Mouse (Mus musculus): ENCODE measurements around the gene Chst15.

Chst15 gene

GRCm38 (mm10) chr7:132317036-132317541 is at the start of gene Chst15:
Gene Chst15 (minus strand): TSS chr7:132317228.
- DNase-seq (ENCODE audit: low spot score in 2 of 2): peak; percentile 71 to 82

- DNase-seq (ENCODE audit: low spot score in 2 of 2): peak; percentile 39 to 69
Observed at GRCm38 (mm10) chr7:132365703-132366384, 48.8 kb upstream of the Chst15 start.

- DNase-seq (ENCODE audit: low spot score in 2 of 2): no peak
Observed at GRCm38 (mm10) chr7:132365111-132365510, 48.1 kb upstream of the Chst15 start.

GRCm38 (mm10) chr7:132364506-132364905 is 47.5 kb upstream of the Chst15 start:
- DNase-seq (ENCODE audit: low spot score in 2 of 2): no peak

GRCm38 (mm10) chr7:132360336-132360735 is 43.3 kb upstream of the Chst15 start:
- no peak for DNase-seq (ENCODE audit: low spot score in 2 of 2)

GRCm38 (mm10) chr7:132358709-132359108 is 41.7 kb upstream of the Chst15 start:
- DNase-seq (ENCODE audit: low spot score in 2 of 2): peak in 1 of 2 experiments; percentile 41

- no peak for DNase-seq (ENCODE audit: low spot score in 2 of 2)
Observed at GRCm38 (mm10) chr7:132358250-132358649, 41.2 kb upstream of the Chst15 start.

- DNase-seq (ENCODE audit: low spot score in 2 of 2): no peak
Observed at GRCm38 (mm10) chr7:132357841-132358237, 40.8 kb upstream of the Chst15 start.

GRCm38 (mm10) chr7:132356881-132357840 is 40.1 kb upstream of the Chst15 start:
- no peak for DNase-seq (ENCODE audit: low spot score in 2 of 2)

- no peak for DNase-seq (ENCODE audit: low spot score in 2 of 2)
Observed at GRCm38 (mm10) chr7:132356185-132356584, 39.2 kb upstream of the Chst15 start.

- no peak for DNase-seq (ENCODE audit: low spot score in 2 of 2)
Observed at GRCm38 (mm10) chr7:132355767-132356166, 38.7 kb upstream of the Chst15 start.

- no peak for DNase-seq (ENCODE audit: low spot score in 2 of 2)
Observed at GRCm38 (mm10) chr7:132349075-132349572, 32.1 kb upstream of the Chst15 start.

GRCm38 (mm10) chr7:132347273-132348045 is 30.4 kb upstream of the Chst15 start:
- no peak for DNase-seq (ENCODE audit: low spot score in 2 of 2)

GRCm38 (mm10) chr7:132345526-132346070 is 28.6 kb upstream of the Chst15 start:
- no peak for DNase-seq (ENCODE audit: low spot score in 2 of 2)

- no peak for DNase-seq (ENCODE audit: low spot score in 2 of 2)
Observed at GRCm38 (mm10) chr7:132344606-132345005, 27.6 kb upstream of the Chst15 start.

GRCm38 (mm10) chr7:132343900-132344299 is 26.9 kb upstream of the Chst15 start:
- no peak for DNase-seq (ENCODE audit: low spot score in 2 of 2)

GRCm38 (mm10) chr7:132343146-132343545 is 26.1 kb upstream of the Chst15 start:
- DNase-seq (ENCODE audit: low spot score in 2 of 2): no peak

GRCm38 (mm10) chr7:132339041-132339839 is 22.2 kb upstream of the Chst15 start:
- DNase-seq (ENCODE audit: low spot score in 2 of 2): no peak

- DNase-seq (ENCODE audit: low spot score in 2 of 2): no peak
Observed at GRCm38 (mm10) chr7:132338350-132338749, 21.3 kb upstream of the Chst15 start.

- no peak for DNase-seq (ENCODE audit: low spot score in 2 of 2)
Observed at GRCm38 (mm10) chr7:132337268-132337917, 20.4 kb upstream of the Chst15 start.
